Mouse (Mus musculus) bone marrow, adult 2 months (tissue): ENCODE measurements around the gene Atp1a2.

Experiments used
- CTCF ChIP-seq: fragments of 200-500 bp; IDR thresholded peaks from 2 replicates; pipeline ENCODE4 v1.5.1; 2011; ENCODE audit warnings: low read length, control low read depth; ENCODE audit not compliant: control insufficient read depth, insufficient read depth
- POLR2A ChIP-seq: fragments of 200-500 bp; IDR thresholded peaks from 2 replicates; pipeline ENCODE4 v1.6.1; 2011; ENCODE audit warnings: low read depth, mild to moderate bottlenecking, control low read depth, low read length, borderline replicate concordance; ENCODE audit not compliant: control insufficient read depth

- TF ChIP-seq POLR2A, result no peak
- TF ChIP-seq CTCF, result no peak
These were observed 5.0 kb upstream of the Atp1a2 start for GRCm38 (mm10) chr1:172302851-172303250.
